Mouse (Mus musculus): ENCODE data around the gene Sec23b.

DNA sequence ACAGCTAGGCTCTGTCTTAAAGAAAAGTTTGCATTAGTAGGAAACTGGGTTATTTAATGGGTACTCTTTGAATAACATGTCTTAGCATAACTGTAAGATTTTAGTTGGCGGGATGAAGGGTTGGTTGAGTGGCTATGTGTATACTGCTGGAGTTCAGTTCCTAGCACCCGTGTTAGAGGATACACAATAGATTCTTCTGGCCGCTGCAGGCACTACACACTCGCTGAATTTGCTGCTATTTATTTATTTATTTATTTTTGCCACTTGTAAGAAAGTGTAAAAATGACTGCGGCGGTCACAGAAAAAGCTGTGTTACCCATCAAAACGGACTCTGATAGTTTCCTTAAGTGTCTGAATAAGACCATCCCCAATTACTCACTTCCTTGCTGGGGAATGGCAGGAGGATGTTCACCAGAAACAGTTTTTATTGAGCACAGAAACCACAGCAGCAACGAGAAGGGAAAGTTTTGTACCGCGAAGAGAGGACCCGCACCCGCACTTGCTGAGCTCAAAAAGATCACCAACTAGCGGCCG is 676 bp upstream of the Sec23b start:
- TF ChIP-seq GATA1 (IDR thresholded peaks at IDR 0.05; ENCODE audit: borderline replicate concordance, low read length) (no peak), FLI1 (IDR thresholded peaks at IDR 0.05; ENCODE audit: low read length) (no peak)

All from megakaryocyte, embryonic 14.5 days (primary cell).